Mouse (Mus musculus) T-cell, adult 2 months (primary cell): ENCODE results near the gene Fam107b.

Experiments used
- DNase-seq: peaks from one replicate; pipeline ENCODE4 v3.0.0; 2022; ENCODE audit warnings: low spot score

Gene Fam107b

GRCm38 (mm10) chr2:3712369-3713042 lies 142.2 kb downstream of the Fam107b start:
- DNase-seq, result no peak

DNA sequence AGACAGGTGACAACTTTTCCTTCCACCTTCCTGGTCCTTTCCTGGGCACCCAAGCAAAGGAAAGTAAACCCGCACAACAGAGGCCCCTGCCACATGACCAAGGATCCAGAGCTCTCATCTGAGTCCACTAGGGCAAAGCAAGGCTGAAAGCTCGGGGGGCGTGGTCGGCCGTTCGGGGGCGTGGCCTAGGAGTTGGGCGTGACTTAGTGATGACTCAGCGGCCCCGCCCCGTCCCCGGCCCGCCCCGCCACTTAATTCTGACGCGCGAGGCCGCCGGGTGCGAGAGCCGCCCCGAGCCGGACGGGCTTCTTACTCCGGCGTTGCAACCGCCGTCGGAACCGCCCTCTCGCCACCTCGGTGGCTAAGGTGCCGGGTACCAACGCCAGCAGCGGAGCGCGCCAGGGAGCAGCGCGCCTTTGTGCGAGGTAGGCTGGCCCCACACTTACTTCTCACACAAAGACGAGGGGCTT lies 143.0 kb downstream of the Fam107b start:
- DNase-seq, result peak; percentile 95

- DNase-seq, result peak; percentile 64
Observed at GRCm38 (mm10) chr2:3713682-3714361, 143.5 kb downstream of the Fam107b start.

- no peak for DNase-seq
Observed at GRCm38 (mm10) chr2:3714511-3714910, 144.2 kb downstream of the Fam107b start.

- DNase-seq, result peak; percentile 54
Observed at GRCm38 (mm10) chr2:3715424-3715823, 145.1 kb downstream of the Fam107b start.

DNA sequence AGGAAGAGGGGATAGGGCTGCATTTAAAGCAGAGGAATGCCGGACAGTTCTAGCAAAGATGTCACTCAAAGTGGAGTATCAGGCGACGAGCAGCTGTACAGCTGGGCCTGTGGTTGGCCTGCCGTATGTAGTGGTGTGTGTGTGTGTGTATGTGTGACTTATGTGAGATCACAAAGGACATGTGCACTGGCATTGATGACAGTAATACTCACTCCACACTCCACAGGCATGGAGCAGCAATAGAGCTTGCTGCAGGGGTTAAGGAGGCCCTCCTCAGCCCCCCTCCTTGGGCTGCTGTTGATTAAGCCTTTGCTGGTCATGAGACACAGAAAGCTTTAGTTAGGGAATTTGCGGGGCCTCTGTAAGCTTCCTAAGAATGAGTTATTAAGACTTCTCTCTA lies 147.0 kb downstream of the Fam107b start:
- DNase-seq, result peak; percentile 62

DNA sequence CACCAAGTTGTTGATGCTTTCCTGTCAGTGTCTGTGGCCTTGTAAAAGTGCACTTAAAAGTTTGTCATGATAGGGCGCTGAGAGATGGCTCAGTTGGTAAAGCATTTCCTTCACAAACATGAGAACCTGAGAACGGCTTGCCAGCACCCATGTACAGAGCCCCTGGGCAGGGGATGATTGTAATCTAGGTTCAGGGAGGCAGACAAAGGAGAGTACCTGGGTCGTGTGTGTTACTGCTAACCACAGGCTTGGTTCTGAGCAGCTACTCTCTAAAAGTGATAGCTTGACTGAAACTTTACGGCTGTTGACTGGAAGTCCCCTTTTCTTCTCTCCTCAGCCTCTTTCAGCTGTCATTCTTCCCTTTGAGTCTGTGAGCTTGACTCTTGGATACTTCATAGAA lies 147.6 kb downstream of the Fam107b start:
- peak; percentile 84 for DNase-seq

DNA sequence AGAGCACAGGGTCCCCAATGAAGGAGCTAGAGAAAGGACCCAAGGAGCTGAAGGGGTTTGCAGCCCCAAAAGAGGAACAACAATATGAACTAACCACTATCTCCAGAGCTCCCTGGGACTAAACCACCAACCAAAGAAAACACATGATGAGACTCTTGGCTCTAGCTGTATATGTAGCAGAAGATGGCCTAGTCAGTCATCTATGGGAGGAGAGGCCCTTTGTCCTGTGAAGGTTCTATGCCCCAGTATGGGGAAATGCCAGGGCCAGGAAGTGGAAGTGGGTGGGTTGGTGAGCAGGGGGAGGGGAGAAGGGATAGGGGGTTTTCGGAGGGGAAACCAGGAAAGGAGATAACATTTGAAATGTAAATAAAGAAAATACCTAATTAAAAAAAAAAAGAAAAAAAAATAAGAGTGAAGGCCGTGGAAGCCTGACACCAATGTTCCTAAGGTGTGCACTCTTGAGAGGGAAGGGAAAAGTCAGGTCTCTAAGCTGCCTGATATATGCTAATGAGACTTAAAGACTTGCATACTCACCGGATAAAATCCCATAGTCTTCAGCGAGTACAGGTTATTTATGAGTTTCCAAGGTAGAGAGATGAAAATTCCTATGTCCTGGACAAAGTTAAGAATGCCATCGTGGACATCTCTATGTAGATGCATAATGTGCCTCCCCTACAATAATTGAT lies 149.3 kb downstream of the Fam107b start:
- DNase-seq, result peak; percentile 45

- DNase-seq, result no peak
Observed at GRCm38 (mm10) chr2:3721107-3721506, 150.8 kb downstream of the Fam107b start.

DNA sequence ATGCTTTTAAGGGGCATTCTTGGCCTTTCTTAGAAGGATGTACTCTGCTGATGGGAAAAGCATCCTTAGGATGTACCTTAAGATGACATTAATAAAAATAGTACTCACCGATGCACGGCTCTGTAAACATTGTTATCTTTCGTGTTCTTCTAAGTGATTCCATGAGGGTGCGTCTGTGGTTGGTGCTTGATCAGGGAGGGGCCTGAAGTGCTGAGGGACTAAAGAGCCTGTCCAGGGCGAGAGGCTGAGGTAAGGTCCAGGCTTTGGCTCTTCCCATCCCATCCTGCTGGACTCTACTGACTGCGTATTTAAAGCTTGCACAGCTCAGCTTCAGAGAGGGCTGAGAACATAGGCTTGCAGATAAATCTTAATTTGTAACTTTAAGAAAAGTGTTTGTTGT lies 151.7 kb downstream of the Fam107b start:
- DNase-seq, result no peak

DNA sequence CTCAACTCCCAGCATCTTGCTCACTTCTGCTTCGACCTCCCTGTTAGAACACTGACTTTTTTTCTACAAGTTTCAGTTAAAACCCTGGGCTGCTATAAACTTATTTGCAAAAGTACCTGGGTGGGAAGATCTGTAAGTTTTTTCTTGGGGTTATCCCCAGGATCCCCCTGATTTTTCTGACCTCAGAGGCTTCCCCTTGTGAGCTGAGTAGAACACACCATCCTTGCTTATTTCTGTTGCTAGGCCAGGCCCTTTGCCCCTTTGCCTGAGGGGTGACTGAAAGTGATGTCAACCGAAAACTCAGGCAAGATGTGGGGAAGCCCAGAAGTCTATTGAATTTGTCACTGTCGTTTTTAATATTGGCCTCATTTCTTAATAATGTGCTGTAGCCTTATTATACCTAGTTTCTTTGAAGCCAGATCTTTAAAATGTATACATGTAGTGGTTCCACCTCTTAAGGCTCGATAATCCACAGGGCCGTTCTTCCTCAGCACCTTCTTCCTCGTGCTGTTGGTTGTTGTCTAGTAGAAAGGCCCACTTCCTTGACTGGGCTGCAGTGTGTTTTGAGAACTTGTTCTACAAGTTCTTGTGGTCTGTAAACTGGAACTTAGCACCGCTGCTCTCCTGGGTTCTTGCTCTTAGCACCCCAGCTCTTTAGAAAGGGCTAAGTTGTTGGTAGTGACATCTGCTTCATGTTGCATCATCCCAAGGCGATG lies 153.3 kb downstream of the Fam107b start:
- DNase-seq, result peak; percentile 61

DNA sequence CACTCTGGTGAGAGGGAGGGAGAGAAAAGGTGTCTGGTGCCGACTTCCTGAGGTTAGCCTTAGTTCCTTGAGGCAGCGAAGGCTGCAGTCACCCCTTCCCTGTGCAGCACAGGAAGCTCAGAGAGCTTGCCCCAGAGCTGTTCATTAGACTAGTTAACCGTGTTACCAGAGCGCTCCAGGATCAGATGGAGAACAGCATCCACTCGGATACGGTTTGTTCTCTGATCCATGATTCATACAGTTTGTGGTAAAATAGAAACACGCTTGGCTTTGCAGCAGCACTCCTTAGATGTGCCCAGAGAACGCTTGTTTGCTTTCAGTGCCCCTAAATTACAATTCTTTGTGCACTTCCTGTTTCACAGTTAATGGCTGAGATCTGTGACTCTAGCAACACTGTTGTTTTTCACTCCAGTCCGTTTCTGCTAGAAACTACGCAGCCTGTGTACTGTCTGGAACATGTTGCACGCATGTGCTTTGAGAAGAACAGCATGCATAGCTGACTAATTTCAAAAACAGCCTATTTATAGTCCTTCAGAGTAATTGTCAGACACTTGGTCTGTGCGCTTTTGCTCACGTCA lies 156.3 kb downstream of the Fam107b start:
- peak; percentile 85 for DNase-seq

GRCm38 (mm10) chr2:3727225-3727930 lies 157.1 kb downstream of the Fam107b start:
- peak; percentile 70 for DNase-seq

- no peak for DNase-seq
Observed at GRCm38 (mm10) chr2:3728090-3728489, 157.8 kb downstream of the Fam107b start.

- no peak for DNase-seq
Observed at GRCm38 (mm10) chr2:3729586-3729985, 159.3 kb downstream of the Fam107b start.

DNA sequence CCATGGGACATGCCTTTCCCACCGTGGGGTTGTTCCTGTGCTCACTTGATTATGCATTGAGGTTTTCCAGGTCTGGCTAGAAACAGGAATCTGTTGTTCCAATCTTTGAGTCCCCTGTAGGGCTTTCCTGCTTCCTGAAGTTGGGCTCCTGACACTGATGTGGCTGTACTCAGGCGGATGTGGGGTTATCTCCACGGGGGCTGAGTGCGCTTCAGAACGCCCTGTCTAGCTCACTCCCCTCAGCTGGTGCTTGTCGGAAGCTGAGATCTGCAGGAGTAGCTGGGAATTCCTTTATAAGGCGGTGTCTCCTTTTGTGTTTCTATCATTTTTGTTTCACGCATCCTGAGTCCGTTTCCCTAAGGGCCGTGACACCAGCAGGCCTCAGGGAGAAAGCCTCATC lies 160.5 kb downstream of the Fam107b start:
- peak; percentile 68 for DNase-seq

- peak; percentile 79 for DNase-seq
Observed at GRCm38 (mm10) chr2:3731316-3732015, 161.2 kb downstream of the Fam107b start.

GRCm38 (mm10) chr2:3737917-3738694 lies 167.8 kb downstream of the Fam107b start:
- DNase-seq, result no peak

- DNase-seq, result no peak
Observed at GRCm38 (mm10) chr2:3738734-3739133, 168.4 kb downstream of the Fam107b start.
